Mouse (Mus musculus): Measurements from ENCODE around the gene Syvn1.
A peak's percentile ranks its signal among the peaks of the same experiment; 100 is the strongest.

Gene Syvn1

GRCm38 (mm10) chr19:6046294-6047153 is at the start of gene Syvn1:
Gene Syvn1, plus strand, starts transcription at chr19:6046576.
- DNase-seq = peak; percentile 93

- DNase-seq = no peak
Observed at GRCm38 (mm10) chr19:5998180-5998579, 48.2 kb upstream of the Syvn1 start.

- DNase-seq = no peak
Observed at GRCm38 (mm10) chr19:5999969-6000368, 46.4 kb upstream of the Syvn1 start.

- no peak for DNase-seq
Observed at GRCm38 (mm10) chr19:6005541-6005940, 40.8 kb upstream of the Syvn1 start.

- no peak for DNase-seq
Observed at GRCm38 (mm10) chr19:6007013-6007412, 39.4 kb upstream of the Syvn1 start.

GRCm38 (mm10) chr19:6009137-6009536 is 37.2 kb upstream of the Syvn1 start:
- no peak for DNase-seq

- DNase-seq = no peak
Observed at GRCm38 (mm10) chr19:6013691-6014090, 32.7 kb upstream of the Syvn1 start.

- peak; percentile 47 to 61 for DNase-seq
Observed at GRCm38 (mm10) chr19:6014991-6015510, 31.3 kb upstream of the Syvn1 start.

- peak; percentile 68 to 71 for DNase-seq
Observed at GRCm38 (mm10) chr19:6015511-6016315, 30.7 kb upstream of the Syvn1 start, which contains the start of gene Capn1. Gene Capn1, minus strand, starts transcription at chr19:6015897.

- DNase-seq = peak in 1 of 2 experiments; percentile 19
Observed at GRCm38 (mm10) chr19:6016532-6016931, 29.8 kb upstream of the Syvn1 start.

- DNase-seq = peak; percentile 90
Observed at GRCm38 (mm10) chr19:6018142-6019089, 28.0 kb upstream of the Syvn1 start.

GRCm38 (mm10) chr19:6020276-6020675 is 26.1 kb upstream of the Syvn1 start:
- no peak for DNase-seq

GRCm38 (mm10) chr19:6023059-6023458 is 23.3 kb upstream of the Syvn1 start:
- DNase-seq = no peak

- DNase-seq = no peak
Observed at GRCm38 (mm10) chr19:6023930-6024329, 22.4 kb upstream of the Syvn1 start.

GRCm38 (mm10) chr19:6028991-6029390 is 17.4 kb upstream of the Syvn1 start:
- no peak for DNase-seq

- DNase-seq = no peak
Observed at GRCm38 (mm10) chr19:6029426-6029825, 16.9 kb upstream of the Syvn1 start.

GRCm38 (mm10) chr19:6030520-6031280 is 15.7 kb upstream of the Syvn1 start:
- DNase-seq = no peak

- no peak for DNase-seq
Observed at GRCm38 (mm10) chr19:6035966-6036585, 10.3 kb upstream of the Syvn1 start.

- DNase-seq = no peak
Observed at GRCm38 (mm10) chr19:6037695-6038094, 8.7 kb upstream of the Syvn1 start.

GRCm38 (mm10) chr19:6038326-6038725 is 8.1 kb upstream of the Syvn1 start:
- no peak for DNase-seq

GRCm38 (mm10) chr19:6040002-6040401 is 6.4 kb upstream of the Syvn1 start:
- DNase-seq = no peak

All from cerebellum, adult 18-20 months (tissue).